Mouse (Mus musculus) cerebellum, adult 2 months (tissue): Measurements from ENCODE around the gene Me3.

Experiments used
- CTCF ChIP-seq: fragments of 200-500 bp; IDR thresholded peaks from 2 replicates; pipeline ENCODE4 v1.5.1; 2011; ENCODE audit warnings: low read depth, mild to moderate bottlenecking, control low read depth, low read length, moderate library complexity, borderline replicate concordance; ENCODE audit not compliant: insufficient read depth
- POLR2A ChIP-seq: fragments of 200-500 bp; IDR thresholded peaks from 2 replicates; pipeline ENCODE4 v1.6.1; 2011; ENCODE audit warnings: low read length, control low read depth, borderline replicate concordance; ENCODE audit not compliant: insufficient read depth

DNA sequence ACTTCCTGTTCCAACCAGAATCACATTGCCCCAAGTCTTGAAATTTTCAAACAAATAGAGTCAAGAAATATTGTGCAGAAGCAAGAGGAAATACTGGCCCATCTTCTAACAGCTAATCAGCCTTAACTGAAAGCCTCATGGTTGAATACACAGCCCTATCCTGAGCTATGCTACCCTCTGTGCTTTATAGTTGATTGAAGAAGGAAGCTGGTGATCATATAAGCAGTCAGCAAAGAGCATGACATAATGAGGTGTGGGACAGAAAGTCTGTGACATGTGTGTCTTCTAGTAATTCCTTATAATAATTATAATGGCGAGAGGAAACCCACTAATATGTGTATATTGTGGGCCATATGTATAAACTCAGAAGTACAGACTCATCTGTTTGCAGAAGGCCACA lies 95.4 kb downstream of the Me3 start:
- no peak for TF ChIP-seq CTCF
- no peak for TF ChIP-seq POLR2A
